Mouse (Mus musculus): Measurements from ENCODE around the gene Igfbp3.

Igfbp3 gene

GRCm38 (mm10) chr11:7213501-7214341 is at the start of gene Igfbp3:
Gene Igfbp3, minus strand, starts transcription at chr11:7213923.
- DNase-seq = peak; percentile 87 to 91

DNA sequence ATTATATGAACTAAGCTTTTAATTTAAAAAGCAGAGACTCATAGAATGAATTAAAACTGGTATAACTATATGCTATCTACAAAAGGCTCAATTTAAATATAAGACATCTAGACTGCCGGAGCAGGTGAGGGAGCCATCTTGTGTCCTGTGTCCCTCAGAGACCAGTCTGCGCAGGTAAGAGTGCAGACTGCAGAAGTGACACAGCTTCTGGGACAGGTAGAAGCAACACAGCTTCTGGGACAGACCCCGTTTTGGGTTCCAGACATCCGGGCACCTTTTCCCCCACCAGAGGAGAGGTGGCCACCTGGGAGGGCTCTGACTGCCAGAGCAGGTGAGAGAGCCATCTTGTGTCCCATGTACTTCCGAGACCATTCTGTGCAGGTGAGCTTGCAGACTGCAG is 37.1 kb upstream of the Igfbp3 start:
- no peak for DNase-seq

DNA sequence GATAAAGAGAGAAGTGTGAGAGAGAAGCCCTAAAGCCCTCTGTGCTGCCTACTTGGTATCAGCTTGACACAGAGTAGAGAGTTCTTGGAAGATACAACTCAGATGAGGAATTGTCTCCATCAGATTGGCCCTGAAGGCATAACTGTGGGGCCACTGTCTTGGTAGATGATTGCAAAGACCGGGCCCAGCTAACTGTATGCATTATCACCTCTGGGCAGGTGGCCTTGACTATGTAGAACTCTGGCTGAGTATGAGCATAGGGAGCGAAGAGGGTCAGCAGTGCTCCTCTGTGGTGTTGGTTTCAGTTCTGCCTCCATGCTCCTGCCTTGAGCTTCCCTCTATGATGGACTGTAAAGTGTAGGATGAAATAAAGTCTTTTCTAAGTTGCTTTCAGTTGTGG is 36.7 kb upstream of the Igfbp3 start:
- DNase-seq = no peak

DNA sequence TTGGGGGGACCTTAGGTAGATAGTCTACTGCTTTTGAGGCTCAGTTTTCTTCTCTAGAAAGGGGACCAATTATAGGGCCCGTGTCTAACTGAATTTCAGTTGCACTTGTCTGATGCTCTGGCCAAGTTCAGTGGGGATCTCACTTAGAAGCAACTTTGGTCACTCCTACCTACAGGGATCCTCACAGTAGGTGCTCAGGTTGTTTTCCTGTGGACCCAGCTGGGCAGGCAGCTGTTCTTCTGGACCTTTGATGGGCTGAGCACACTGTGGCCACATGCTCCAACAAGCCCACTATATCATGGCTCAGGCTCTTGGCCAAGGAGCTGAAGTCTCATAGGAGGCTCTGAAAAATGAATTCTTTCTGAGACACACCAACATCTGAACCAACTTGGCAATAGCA is 31.1 kb upstream of the Igfbp3 start:
- no peak for DNase-seq

DNA sequence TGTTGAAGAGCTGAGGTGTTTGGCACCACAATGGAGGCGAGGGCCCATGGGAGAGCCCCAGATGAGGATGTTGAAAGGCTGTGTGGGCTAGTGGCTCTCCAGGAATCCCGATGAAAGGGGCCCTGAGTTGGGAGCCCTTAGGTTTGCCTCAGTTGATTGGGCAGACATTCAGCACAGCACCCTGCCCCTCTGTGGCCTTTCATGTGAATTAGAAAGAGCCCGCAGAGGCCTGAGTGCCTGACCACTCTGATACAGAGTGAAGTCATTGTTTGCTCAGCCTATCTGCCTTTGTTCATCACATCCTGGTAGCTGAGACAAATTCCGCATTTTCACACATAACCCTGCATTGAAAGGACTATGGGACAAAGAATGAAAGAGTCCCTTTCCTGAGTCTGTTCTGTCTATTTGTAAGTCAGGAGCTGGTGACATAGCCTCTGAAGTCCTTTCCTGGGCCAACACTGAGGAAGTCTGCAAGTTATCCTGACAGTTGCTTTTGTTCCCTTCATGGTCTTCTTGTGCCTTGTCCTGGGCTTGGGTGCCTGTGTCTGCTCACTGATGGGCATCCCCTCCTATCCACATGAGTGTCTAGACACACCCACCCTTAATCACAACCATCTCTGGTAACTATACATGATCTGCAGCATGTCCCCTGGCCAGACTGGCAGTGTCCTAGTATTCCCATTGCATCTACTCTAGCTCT is 25.5 kb upstream of the Igfbp3 start:
- DNase-seq = no peak

GRCm38 (mm10) chr11:7238546-7238945 is 24.8 kb upstream of the Igfbp3 start:
- DNase-seq = no peak

- DNase-seq = no peak
Observed at GRCm38 (mm10) chr11:7237712-7238111, 24.0 kb upstream of the Igfbp3 start.

DNA sequence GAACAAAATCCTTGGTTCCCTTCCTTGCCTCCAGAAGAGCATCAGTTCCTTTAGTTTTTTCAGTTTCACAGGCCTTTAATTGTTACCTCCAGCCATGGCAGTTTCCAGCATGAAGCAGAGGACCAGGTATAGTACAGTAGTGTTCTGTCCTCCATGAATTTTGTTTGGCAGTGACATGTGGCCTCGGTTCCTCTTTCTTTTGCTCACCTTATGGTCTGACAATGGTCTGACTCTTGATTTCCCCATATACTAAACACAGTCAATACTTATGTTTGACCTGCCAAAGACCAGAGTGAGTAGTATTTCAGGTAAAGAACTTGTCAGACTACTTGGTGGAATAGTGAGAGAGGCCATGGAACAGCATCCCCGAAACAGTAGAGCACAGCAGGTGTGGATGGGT is 23.0 kb upstream of the Igfbp3 start:
- DNase-seq = no peak

DNA sequence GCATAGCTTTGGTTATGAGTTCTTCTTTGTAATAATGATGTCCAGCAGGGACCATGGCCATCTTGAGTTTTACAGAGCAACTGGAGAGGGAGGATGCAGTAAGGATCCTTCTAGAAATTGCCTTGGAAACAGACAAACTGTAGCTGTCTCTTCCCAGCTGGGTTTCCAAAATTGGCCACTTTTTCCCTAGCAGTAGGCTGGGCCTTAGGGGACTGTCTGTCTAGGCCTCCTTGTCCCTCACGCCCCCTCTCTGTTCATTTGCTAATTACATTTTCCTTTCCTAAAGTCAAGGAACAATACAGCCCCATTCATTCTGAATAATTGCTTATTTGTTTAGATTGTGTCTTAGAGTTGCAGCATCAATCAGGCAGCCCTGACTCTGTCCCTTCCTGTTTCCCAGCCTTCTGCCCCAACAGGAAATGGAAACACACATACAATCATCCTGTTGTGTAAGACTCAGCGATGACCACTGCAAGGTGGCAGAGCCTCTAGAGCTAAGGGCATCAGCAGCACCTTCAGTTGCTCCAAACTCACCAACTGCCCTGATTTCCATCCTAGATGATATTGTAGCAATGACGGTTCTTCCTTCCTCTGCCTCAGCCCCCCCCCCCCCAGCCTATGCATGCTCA is 21.4 kb upstream of the Igfbp3 start:
- DNase-seq = no peak

GRCm38 (mm10) chr11:7234436-7234835 is 20.7 kb upstream of the Igfbp3 start:
- DNase-seq = no peak

DNA sequence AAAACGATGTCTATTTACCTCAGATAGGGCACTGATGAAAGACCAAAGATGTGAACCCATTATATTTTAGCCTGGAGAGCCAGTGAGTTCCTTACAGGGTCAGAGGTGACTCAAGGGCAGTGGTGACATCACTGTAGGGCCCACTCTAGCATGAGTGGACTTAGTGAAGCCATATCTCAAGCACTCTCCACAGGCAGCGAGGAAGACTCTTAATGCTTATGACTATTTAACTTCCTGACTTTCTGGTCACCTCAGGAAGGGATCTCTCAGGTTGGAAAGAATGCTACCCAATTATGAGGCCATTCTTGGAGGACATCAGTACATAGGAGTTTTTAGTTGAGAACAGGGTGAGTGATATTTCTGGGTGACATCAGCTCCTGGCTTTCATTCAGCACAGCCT is 19.6 kb upstream of the Igfbp3 start:
- DNase-seq = no peak

GRCm38 (mm10) chr11:7231958-7232357 is 18.2 kb upstream of the Igfbp3 start:
- DNase-seq = no peak

- no peak for DNase-seq
Observed at GRCm38 (mm10) chr11:7230000-7230399, 16.3 kb upstream of the Igfbp3 start.

GRCm38 (mm10) chr11:7228107-7228506 is 14.4 kb upstream of the Igfbp3 start:
- no peak for DNase-seq

- DNase-seq = no peak
Observed at GRCm38 (mm10) chr11:7226810-7227550, 13.3 kb upstream of the Igfbp3 start.

DNA sequence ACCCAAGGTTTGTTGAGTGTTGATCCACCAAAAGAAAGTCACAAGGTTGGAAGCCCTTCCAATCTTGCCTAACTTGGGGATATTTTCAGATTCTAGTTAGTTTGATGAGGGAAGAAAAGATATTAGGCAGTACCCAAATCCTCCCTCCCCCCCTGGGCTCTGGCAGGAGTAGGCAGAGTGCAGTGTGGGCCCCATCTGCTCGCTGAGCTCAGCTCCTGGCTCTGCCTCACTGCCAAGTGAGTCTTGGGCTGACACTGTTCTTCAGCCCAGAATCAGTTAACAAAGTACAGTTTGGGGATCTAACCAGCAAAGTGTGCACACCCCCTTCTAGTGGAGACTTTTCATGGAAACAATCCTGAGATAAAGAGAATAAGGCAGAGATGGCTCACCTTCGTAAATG is 12.5 kb upstream of the Igfbp3 start:
- DNase-seq = peak; percentile 74 to 82

DNA sequence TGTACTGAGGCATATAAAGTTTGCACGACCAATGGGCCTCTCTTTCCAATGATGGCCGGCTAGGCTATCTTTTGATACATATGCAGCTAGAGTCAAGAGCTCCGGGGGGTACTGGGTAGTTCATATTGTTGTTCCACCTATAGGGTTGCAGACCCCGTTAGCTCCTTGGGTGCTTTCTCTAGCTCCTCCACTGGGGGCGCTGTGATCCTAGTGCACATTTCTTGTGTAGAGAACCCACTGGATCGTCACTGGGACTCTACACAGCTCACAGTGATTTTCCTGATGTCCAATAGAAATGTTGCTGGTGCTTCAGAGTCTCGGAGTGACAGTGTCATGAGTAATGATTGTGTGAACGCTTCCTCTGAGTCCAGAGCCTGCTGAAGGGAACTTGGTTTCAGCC is 8.1 kb upstream of the Igfbp3 start:
- DNase-seq = peak; percentile 44 to 54

DNA sequence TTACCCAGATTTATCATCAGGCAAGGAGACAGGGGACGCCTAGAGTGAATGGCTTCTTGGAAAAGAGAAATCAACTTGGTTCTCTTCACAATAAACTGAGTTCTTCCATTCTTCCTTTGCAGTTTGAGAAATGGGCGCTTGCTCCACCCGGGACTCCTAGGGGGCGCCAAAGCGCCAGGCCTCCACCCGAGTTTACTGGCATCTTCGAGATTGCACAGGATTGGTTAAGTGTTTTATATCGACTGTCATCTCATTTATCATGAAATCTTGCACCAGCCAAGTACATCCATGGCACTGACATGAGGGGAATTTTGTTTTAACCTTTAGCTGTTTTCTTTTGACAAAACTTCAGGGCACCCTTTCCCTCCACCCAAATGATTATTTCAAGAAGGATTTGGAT is 2.0 kb upstream of the Igfbp3 start:
- DNase-seq = peak; percentile 90 to 93

DNA sequence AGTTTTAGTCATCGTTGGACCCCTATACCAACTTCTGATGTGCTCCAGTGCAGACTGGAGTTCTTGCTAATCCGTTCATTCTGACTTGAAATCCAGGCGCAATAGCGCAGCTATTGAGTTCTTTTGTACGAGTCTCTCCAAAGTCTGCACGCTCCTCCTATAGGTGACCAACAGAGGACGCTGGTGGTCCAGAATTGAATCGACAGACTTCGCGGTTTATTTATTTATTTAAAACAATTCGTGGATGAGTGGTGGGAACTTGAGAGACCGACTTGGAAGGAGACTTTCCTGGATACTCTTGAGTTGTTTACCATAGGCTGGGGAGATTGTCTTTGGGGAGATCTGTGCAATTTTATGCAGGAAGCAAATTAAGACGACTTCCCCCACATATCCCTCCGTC is 1.0 kb upstream of the Igfbp3 start:
- DNase-seq = peak; percentile 88 to 89

DNA sequence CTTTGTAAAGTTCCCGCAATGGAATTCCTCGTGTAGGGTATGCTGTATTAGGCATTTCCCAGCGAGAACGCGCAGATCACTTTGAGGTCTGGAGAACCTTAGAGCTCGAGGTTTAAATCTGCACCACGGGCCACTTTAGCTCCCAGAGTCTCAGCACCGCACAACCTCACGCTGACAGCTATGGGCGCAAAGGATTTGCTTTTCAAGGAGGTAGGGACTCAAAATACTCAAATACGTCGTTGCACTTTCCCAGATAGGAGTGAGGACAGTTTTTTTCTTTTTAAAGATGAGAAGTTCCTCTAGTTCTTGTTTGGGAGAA is 578 bp upstream of the Igfbp3 start:
- no peak for DNase-seq

DNA sequence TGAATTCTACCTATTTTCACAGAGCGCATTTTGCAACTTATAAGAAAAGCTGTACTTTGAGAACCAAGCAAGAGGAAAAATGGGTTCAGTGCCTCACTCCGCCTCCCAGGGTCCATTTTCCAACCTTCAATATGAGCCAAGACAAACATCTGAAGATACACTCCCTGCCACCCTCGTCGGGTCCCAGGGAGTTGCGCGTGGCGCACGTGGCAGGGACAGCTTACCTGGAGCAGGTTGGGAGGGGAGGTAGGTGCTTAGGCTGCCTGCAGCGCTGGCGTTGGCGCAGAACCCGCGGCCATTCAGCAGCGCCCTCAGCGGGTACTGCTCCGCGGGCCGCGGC is 592 bp downstream of the Igfbp3 start:
- DNase-seq = no peak

GRCm38 (mm10) chr11:7212126-7212798 is 1.5 kb downstream of the Igfbp3 start:
- no peak for DNase-seq

DNA sequence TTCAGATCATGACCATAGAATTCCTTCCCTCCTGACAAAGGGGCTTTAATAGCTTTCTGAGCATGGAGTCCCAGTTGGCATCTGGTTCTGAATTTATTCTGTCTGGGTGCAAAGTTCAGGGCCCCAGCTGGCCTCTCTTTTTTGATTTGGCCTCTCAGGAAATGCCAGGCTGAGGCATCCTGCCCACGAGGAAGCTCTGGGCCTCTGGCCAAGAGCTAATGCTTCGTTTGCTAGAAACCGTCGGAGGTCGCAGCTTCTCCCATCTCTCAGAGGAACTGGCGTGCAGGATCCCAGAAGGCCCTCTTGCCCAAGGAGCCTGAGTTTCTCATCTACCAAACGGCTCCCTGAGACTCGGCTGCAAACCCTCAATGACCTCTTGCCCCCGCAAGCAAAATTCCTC is 2.5 kb downstream of the Igfbp3 start:
- DNase-seq = peak; percentile 70 to 72
